Mouse (Mus musculus) kidney, adult 11 months (tissue): Measurements from ENCODE around the gene Nudt5.
"Not testable (repeated sequence)": the region's sequence is repeated elsewhere in the genome, so short reads cannot be mapped to it uniquely, and the experiment has no call there.

Source experiments
- DNase-seq: peaks from one replicate; pipeline ENCODE4 v3.0.0; 2022

Nudt5 gene

GRCm38 (mm10) chr2:5844873-5845631 is at the start of gene Nudt5, which contains the start of gene Cdc123:
TSS of gene Nudt5 (plus strand) at chr2:5845019.
TSS of gene Cdc123 (minus strand) at chr2:5845164.
- DNase-seq = peak; percentile 91

GRCm38 (mm10) chr2:5797816-5798672 is 46.8 kb upstream of the Nudt5 start:
- DNase-seq = no peak

GRCm38 (mm10) chr2:5801182-5801640 is 43.6 kb upstream of the Nudt5 start:
- DNase-seq = no peak

GRCm38 (mm10) chr2:5801927-5802590 is 42.8 kb upstream of the Nudt5 start:
- no peak for DNase-seq

GRCm38 (mm10) chr2:5804440-5805045 is 40.3 kb upstream of the Nudt5 start:
- DNase-seq = no peak

GRCm38 (mm10) chr2:5805228-5805627 is 39.6 kb upstream of the Nudt5 start:
- no peak for DNase-seq

- not testable (repeated sequence) for DNase-seq
These were observed 38.6 kb upstream of the Nudt5 start for GRCm38 (mm10) chr2:5806201-5806600.

- DNase-seq = no peak
These were observed 34.6 kb upstream of the Nudt5 start for GRCm38 (mm10) chr2:5810036-5810718.

GRCm38 (mm10) chr2:5811235-5811782 is 33.5 kb upstream of the Nudt5 start:
- no peak for DNase-seq

GRCm38 (mm10) chr2:5821264-5821663 is 23.6 kb upstream of the Nudt5 start:
- no peak for DNase-seq

- DNase-seq = no peak
These were observed 22.4 kb upstream of the Nudt5 start for GRCm38 (mm10) chr2:5822449-5822848.

- DNase-seq = no peak
These were observed 20.6 kb upstream of the Nudt5 start for GRCm38 (mm10) chr2:5824213-5824612.

- DNase-seq = no peak
These were observed 20.1 kb upstream of the Nudt5 start for GRCm38 (mm10) chr2:5824685-5825084.

GRCm38 (mm10) chr2:5825265-5825913 is 19.4 kb upstream of the Nudt5 start:
- DNase-seq = no peak

- DNase-seq = no peak
These were observed 4.0 kb upstream of the Nudt5 start for GRCm38 (mm10) chr2:5840815-5841214.

- DNase-seq = no peak
These were observed 492 bp upstream of the Nudt5 start for GRCm38 (mm10) chr2:5844181-5844872.

- DNase-seq = no peak
These were observed 1.0 kb downstream of the Nudt5 start for GRCm38 (mm10) chr2:5845826-5846225.

- no peak for DNase-seq
These were observed 6.3 kb downstream of the Nudt5 start for GRCm38 (mm10) chr2:5851116-5851515.

- DNase-seq = no peak
These were observed 7.0 kb downstream of the Nudt5 start for GRCm38 (mm10) chr2:5851866-5852265.

GRCm38 (mm10) chr2:5862834-5863233 is 18.0 kb downstream of the Nudt5 start, which contains the start of gene Gm13199:
TSS of gene Gm13199 (minus strand) at chr2:5862934.
- no peak for DNase-seq

- DNase-seq = no peak
These were observed 22.9 kb downstream of the Nudt5 start for GRCm38 (mm10) chr2:5867681-5868080.
